Mouse (Mus musculus) kidney, embryonic 14.5 days (tissue): ENCODE results near the gene Olfr102. TPM values are rescaled to one million over a fixed set of nuclear protein-coding genes. Genes with fewer than 3 reads are reported as not detected.

Experiments
- ATAC-seq: fragments of 200-750 bp; cut with Nextera tagmentation; 2 replicates; pipeline ENCODE4 v1.8.0; 2017; ENCODE audit warnings: moderate number of reproducible peaks, mild to moderate bottlenecking, moderate TSS enrichment, moderate library complexity; ENCODE audit not compliant: low FRiP score, low TSS enrichment
- H3K27ac ChIP-seq: fragments of 300-500 bp; sonication (generic); 2 replicates; pipeline ENCODE4 v1.5.1; 2014; ENCODE audit warnings: low read depth, mild to moderate bottlenecking, low read length, moderate library complexity, mixed read lengths
- H3K27me3 ChIP-seq: fragments of 300-500 bp; sonication (generic); 2 replicates; pipeline ENCODE4 v1.6.1; 2014; ENCODE audit warnings: mild to moderate bottlenecking, low read length; ENCODE audit not compliant: control insufficient read depth, insufficient read depth
- H3K36me3 ChIP-seq: fragments of 300-500 bp; sonication (generic); 2 replicates; pipeline ENCODE4 v1.6.1; 2014; ENCODE audit warnings: low read length, mixed read lengths; ENCODE audit not compliant: control insufficient read depth, insufficient read depth
- H3K4me1 ChIP-seq: fragments of 300-500 bp; sonication (generic); 2 replicates; pipeline ENCODE4 v1.6.1; 2014; ENCODE audit warnings: low read length, mixed read lengths; ENCODE audit not compliant: control insufficient read depth, insufficient read depth
- H3K4me2 ChIP-seq: fragments of 300-500 bp; sonication (generic); replicated peaks from 2 replicates; pipeline ENCODE4 v1.6.1; 2014; ENCODE audit warnings: low read depth, mild to moderate bottlenecking, low read length
- H3K4me3 ChIP-seq: fragments of 300-500 bp; sonication (generic); 2 replicates; pipeline ENCODE4 v1.5.1; 2014; ENCODE audit warnings: mild to moderate bottlenecking, low read length
- H3K9ac ChIP-seq: fragments of 300-500 bp; sonication (generic); 2 replicates; pipeline ENCODE4 v1.6.1; 2014; ENCODE audit warnings: low read depth, mild to moderate bottlenecking, low read length, moderate library complexity
- H3K9me3 ChIP-seq: fragments of 300-500 bp; sonication (generic); 2 replicates; pipeline ENCODE4 v1.6.1; 2016; ENCODE audit warnings: low read length; ENCODE audit not compliant: control insufficient read depth
- WGBS: fragments of 180-500 bp; shearing (Covaris S2); extraction: QIAGEN DNeasy Blood & Tissue Kit; methylation state at CpG from one replicate; pipeline ENCODE4 v1.1.7; 2014; 5-methylcytosine and 5-hydroxymethylcytosine counted together
- polyA plus RNA-seq: library from polyadenylated mRNA; unstranded; fragments of >200 nt; fragmentation: Nextera tagmentation; extraction: Ambion mirVana; gene quantifications from 2 replicates; pipeline ENCODE4 v1.2.1, GENCODE M21; 2014

The Olfr102 gene
- polyA plus RNA-seq: not detected in 2 replicates

GRCm38 (mm10) chr17:37316954-37317353 lies at the start of gene Olfr102:
Gene Olfr102 (minus strand): TSS chr17:37317054.
- no peak for ATAC-seq
- Histone ChIP-seq H3K4me2 (no peak within 1 kb of the TSS), H3K27ac (no peak within 1 kb of the TSS), H3K27me3 (no peaks in the 10 kb centered on the region), H3K4me3 (no peak within 1 kb of the TSS), H3K9me3 (no peaks in the 10 kb centered on the region), H3K36me3 (no peaks in the 10 kb centered on the region), H3K4me1 (no peaks in the 10 kb centered on the region), H3K9ac (no peak within 1 kb of the TSS)

- no peak for ATAC-seq
- Histone ChIP-seq H3K4me1 (no peaks in the 10 kb centered on the region), H3K9me3 (no peaks in the 10 kb centered on the region), H3K27ac (no peak within 1 kb of the TSS), H3K4me3 (no peak within 1 kb of the TSS), H3K9ac (no peak within 1 kb of the TSS), H3K4me2 (no peak within 1 kb of the TSS), H3K36me3 (no peaks in the 10 kb centered on the region), H3K27me3 (no peaks in the 10 kb centered on the region)
Observed at GRCm38 (mm10) chr17:37359282-37359681, 42.4 kb upstream of the Olfr102 start, which contains the start of gene Olfr104-ps. Gene Olfr104-ps (plus strand): TSS chr17:37359582.

- no peak for ATAC-seq
- no peaks in the 10 kb centered on the region for H3K4me1 ChIP-seq
- no peaks in the 10 kb centered on the region for H3K36me3 ChIP-seq
- H3K9ac ChIP-seq: no peak within 1 kb of the TSS
- no peak within 1 kb of the TSS for H3K4me3 ChIP-seq
- WGBS: 91% methylated on average over 2 of the region's 2 CpGs
- no peak within 1 kb of the TSS for H3K27ac ChIP-seq
- no peak within 1 kb of the TSS for H3K4me2 ChIP-seq
- H3K9me3 ChIP-seq: no peaks in the 10 kb centered on the region
- H3K27me3 ChIP-seq: no peaks in the 10 kb centered on the region
Observed at GRCm38 (mm10) chr17:37339598-37339997, 22.7 kb upstream of the Olfr102 start, which contains the start of gene Olfr103. Gene Olfr103 (minus strand): TSS chr17:37339698.

- 45% methylated on average over 2 of the region's 2 CpGs for WGBS
- no peak overlapping the region for H3K27ac ChIP-seq
Observed at GRCm38 (mm10) chr17:37310146-37310699, 6.6 kb downstream of the Olfr102 start.

GRCm38 (mm10) chr17:37308483-37308882 lies 8.4 kb downstream of the Olfr102 start:
- Histone ChIP-seq H3K27ac (no peak overlapping the region), H3K27me3 (no peaks in the 10 kb centered on the region), H3K36me3 (no peaks in the 10 kb centered on the region), H3K4me3 (no peak overlapping the region), H3K4me1 (no peaks in the 10 kb centered on the region), H3K9me3 (no peaks in the 10 kb centered on the region), H3K9ac (no peak overlapping the region), H3K4me2 (no peak overlapping the region)
- WGBS: 45% methylated on average over 4 of the region's 4 CpGs
- ATAC-seq: no peak

More at GRCm38 (mm10) chr17:37310146-37310699, 6.6 kb downstream of the Olfr102 start:
- no peak for ATAC-seq
- H3K9me3 ChIP-seq: no peaks in the 10 kb centered on the region
- H3K4me3 ChIP-seq: no peak overlapping the region
- H3K4me1 ChIP-seq: no peaks in the 10 kb centered on the region
- no peak overlapping the region for H3K4me2 ChIP-seq
- no peaks in the 10 kb centered on the region for H3K36me3 ChIP-seq
- H3K27me3 ChIP-seq: no peaks in the 10 kb centered on the region
- no peak overlapping the region for H3K9ac ChIP-seq

- 88% methylated on average over 4 of the region's 4 CpGs for WGBS
- Histone ChIP-seq H3K4me2 (no peak within 1 kb of the TSS), H3K27ac (no peak within 1 kb of the TSS), H3K9ac (no peak within 1 kb of the TSS), H3K27me3 (no peaks in the 10 kb centered on the region), H3K9me3 (no peaks in the 10 kb centered on the region), H3K4me3 (no peak within 1 kb of the TSS), H3K36me3 (no peaks in the 10 kb centered on the region), H3K4me1 (no peaks in the 10 kb centered on the region)
- no peak for ATAC-seq
Observed at GRCm38 (mm10) chr17:37304213-37304612, 12.6 kb downstream of the Olfr102 start, which contains the start of gene Olfr101. Gene Olfr101 (minus strand): TSS chr17:37304313.

GRCm38 (mm10) chr17:37283360-37283759 lies 33.5 kb downstream of the Olfr102 start, which contains the start of gene Olfr99:
Gene Olfr99 (minus strand): TSS chr17:37283460.
- Histone ChIP-seq H3K27me3 (no peaks in the 10 kb centered on the region), H3K9me3 (no peaks in the 10 kb centered on the region), H3K4me1 (no peaks in the 10 kb centered on the region), H3K27ac (no peak within 1 kb of the TSS), H3K9ac (no peak within 1 kb of the TSS), H3K4me2 (no peak within 1 kb of the TSS), H3K36me3 (no peaks in the 10 kb centered on the region), H3K4me3 (no peak within 1 kb of the TSS)
- 70% methylated on average over 1 of the region's 1 CpGs for WGBS
- no peak for ATAC-seq

GRCm38 (mm10) chr17:37280331-37280730 lies 36.5 kb downstream of the Olfr102 start:
- Histone ChIP-seq H3K4me3 (no peak overlapping the region), H3K27me3 (no peaks in the 10 kb centered on the region), H3K36me3 (no peaks in the 10 kb centered on the region), H3K4me1 (no peaks in the 10 kb centered on the region), H3K9ac (no peak overlapping the region), H3K9me3 (no peaks in the 10 kb centered on the region), H3K4me2 (no peak overlapping the region), H3K27ac (no peak overlapping the region)
- ATAC-seq: no peak
- WGBS: 88% methylated on average over 1 of the region's 1 CpGs

GRCm38 (mm10) chr17:37276573-37276972 lies 40.3 kb downstream of the Olfr102 start:
- ATAC-seq: no peak
- H3K36me3 ChIP-seq: no peaks in the 10 kb centered on the region
- no peak overlapping the region for H3K27ac ChIP-seq
- H3K9ac ChIP-seq: no peak overlapping the region
- H3K4me3 ChIP-seq: no peak overlapping the region
- no peaks in the 10 kb centered on the region for H3K9me3 ChIP-seq
- no peaks in the 10 kb centered on the region for H3K4me1 ChIP-seq
- no peaks in the 10 kb centered on the region for H3K27me3 ChIP-seq
- no peak overlapping the region for H3K4me2 ChIP-seq
